Mouse (Mus musculus) neural tube, embryonic 14.5 days (tissue): ENCODE results near the gene Snd1. TPM values are rescaled to one million over a fixed set of nuclear protein-coding genes. Genes with fewer than 3 reads are reported as not detected.
A peak's percentile ranks its signal among the peaks of the same experiment; 100 is the strongest.

Experiments
- ATAC-seq: fragments of 200-750 bp; cut with Nextera tagmentation; 2 replicates; pipeline ENCODE4 v1.8.0; 2017; ENCODE audit warnings: low read depth, mild to moderate bottlenecking, moderate TSS enrichment, moderate library complexity
- H3K27ac ChIP-seq: fragments of 300-500 bp; sonication (generic); 2 replicates; pipeline ENCODE4 v1.5.1; 2014; ENCODE audit warnings: low read depth, mild to moderate bottlenecking, control low read depth, low read length, moderate library complexity, mixed read lengths
- H3K27me3 ChIP-seq: fragments of 300-500 bp; sonication (generic); 2 replicates; pipeline ENCODE4 v1.6.1; 2014; ENCODE audit warnings: low read length; ENCODE audit not compliant: control insufficient read depth, insufficient read depth
- H3K36me3 ChIP-seq: fragments of 300-500 bp; sonication (generic); 2 replicates; pipeline ENCODE4 v1.6.1; 2014; ENCODE audit warnings: low read length, mixed read lengths; ENCODE audit not compliant: control insufficient read depth, insufficient read depth
- H3K4me1 ChIP-seq: fragments of 300-500 bp; sonication (generic); 2 replicates; pipeline ENCODE4 v1.6.1; 2014; ENCODE audit warnings: low read length; ENCODE audit not compliant: control insufficient read depth, insufficient read depth
- H3K4me2 ChIP-seq: fragments of 300-500 bp; sonication (generic); 2 replicates; pipeline ENCODE4 v1.6.1; 2014; ENCODE audit warnings: mild to moderate bottlenecking, low read depth, low read length, control low read depth
- H3K4me3 ChIP-seq: fragments of 300-500 bp; sonication (generic); 2 replicates; pipeline ENCODE4 v1.5.1; 2014; ENCODE audit warnings: low read depth, low read length, control low read depth, mixed read lengths
- H3K9ac ChIP-seq: fragments of 300-500 bp; sonication (generic); replicated peaks from 2 replicates; pipeline ENCODE4 v1.6.1; 2014; ENCODE audit warnings: low read depth, mild to moderate bottlenecking, control low read depth, low read length, mixed read lengths
- H3K9me3 ChIP-seq: fragments of 300-500 bp; sonication (generic); 2 replicates; pipeline ENCODE4 v1.6.1; 2016; ENCODE audit warnings: low read length; ENCODE audit not compliant: control insufficient read depth
- WGBS: fragments of 180-500 bp; shearing (Covaris S2); extraction: QIAGEN DNeasy Blood & Tissue Kit; methylation state at CpG from one replicate; pipeline ENCODE4 v1.1.7; 2014; 5-methylcytosine and 5-hydroxymethylcytosine counted together
- polyA plus RNA-seq: library from polyadenylated mRNA; unstranded; fragments of >200 nt; fragmentation: Nextera tagmentation; extraction: Ambion mirVana; gene quantifications from 2 replicates; pipeline ENCODE4 v1.2.1, GENCODE M21; 2014

Gene Snd1
- polyA plus RNA-seq, 1 experiment from 2014 or later = 73.8 TPM

DNA sequence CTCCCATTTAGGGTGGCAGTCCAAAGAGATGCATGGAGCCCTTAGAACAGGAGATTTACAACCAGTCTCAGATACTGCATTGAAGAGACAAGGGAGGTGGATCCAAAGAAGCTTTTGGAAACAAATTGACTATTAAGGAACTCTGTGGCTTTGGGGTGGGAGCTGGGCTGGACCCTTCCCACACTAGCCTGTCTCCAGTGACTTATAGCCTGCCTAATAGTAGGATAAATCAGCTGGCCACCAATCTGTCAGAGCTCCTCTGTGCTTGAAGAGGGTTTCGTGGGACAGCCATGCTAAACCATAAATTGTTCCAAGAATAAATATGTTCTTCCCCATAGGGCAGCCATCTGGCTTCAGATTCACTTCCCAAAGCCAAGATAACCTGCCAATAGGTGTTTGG lies 400.4 kb downstream of the Snd1 start:
- Histone ChIP-seq H3K9ac (no peak overlapping the region), H3K9me3 (no peaks in the 10 kb centered on the region), H3K4me3 (no peak overlapping the region), H3K27ac (no peak overlapping the region), H3K27me3 (no peaks in the 10 kb centered on the region), H3K36me3 (no peaks in the 10 kb centered on the region), H3K4me1 (peaks cover 32% of the 10 kb centered on the region), H3K4me2 (no peak overlapping the region)
- WGBS = 20% methylated on average over 1 of the region's 1 CpGs
- peak; percentile 56; the same call in 1 of the 2 replicates for ATAC-seq

GRCm38 (mm10) chr6:28876492-28876891 lies 401.6 kb downstream of the Snd1 start:
- H3K9me3 ChIP-seq = no peaks in the 10 kb centered on the region
- 21% methylated on average over 3 of the region's 3 CpGs for WGBS
- H3K4me2 ChIP-seq = no peak overlapping the region
- H3K27ac ChIP-seq = no peak overlapping the region; the same call in 1 of the 2 replicates
- no peaks in the 10 kb centered on the region for H3K27me3 ChIP-seq
- ATAC-seq = peak; percentile 36
- no peak overlapping the region for H3K9ac ChIP-seq
- H3K36me3 ChIP-seq = no peaks in the 10 kb centered on the region
- peaks cover 32% of the 10 kb centered on the region for H3K4me1 ChIP-seq
- H3K4me3 ChIP-seq = no peak overlapping the region

DNA sequence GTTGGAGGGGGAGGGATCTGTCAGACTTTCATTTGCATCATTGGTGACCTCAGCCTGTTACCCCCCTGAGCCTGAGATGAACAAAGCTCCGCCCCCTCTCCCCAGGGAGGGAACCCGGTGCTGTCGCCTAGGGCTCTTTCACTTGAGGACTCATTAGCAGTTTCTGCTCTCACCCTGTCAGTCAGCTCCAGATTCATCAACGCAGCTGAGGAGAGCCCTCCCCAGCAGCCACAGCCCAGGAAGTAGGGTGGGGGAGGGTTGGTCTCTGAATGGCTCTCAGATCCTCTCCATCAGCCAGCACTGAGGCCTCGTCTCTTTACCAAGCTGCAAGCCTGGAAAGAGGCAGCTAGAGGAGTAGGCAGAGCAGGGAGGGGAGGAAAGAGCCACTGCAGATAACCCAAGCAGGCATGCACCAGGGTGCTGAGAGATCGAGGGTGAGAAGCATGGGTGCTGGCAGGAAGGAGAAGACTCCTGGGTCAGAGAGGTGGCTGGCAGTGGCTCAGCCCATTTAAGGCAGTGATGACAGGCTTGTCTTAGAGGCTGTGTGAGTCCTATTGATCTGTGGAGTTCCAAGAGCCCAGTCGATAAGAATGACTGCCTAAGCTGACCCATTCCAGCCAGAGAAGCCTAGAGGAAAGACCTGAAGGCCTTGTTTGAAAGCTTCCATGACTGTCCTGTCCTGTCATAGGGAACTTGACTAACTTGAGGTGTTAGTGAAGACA lies 403.2 kb downstream of the Snd1 start:
- peaks cover 32% of the 10 kb centered on the region for H3K4me1 ChIP-seq
- no peaks in the 10 kb centered on the region for H3K36me3 ChIP-seq
- no peak overlapping the region for H3K4me3 ChIP-seq
- H3K9me3 ChIP-seq = no peaks in the 10 kb centered on the region
- peak; percentile 53; the same call in 1 of the 2 replicates for ATAC-seq
- H3K9ac ChIP-seq = no peak overlapping the region
- H3K27me3 ChIP-seq = no peaks in the 10 kb centered on the region
- H3K27ac ChIP-seq = no peak overlapping the region
- WGBS = 21% methylated on average over 7 of the region's 7 CpGs
- no peak overlapping the region for H3K4me2 ChIP-seq

DNA sequence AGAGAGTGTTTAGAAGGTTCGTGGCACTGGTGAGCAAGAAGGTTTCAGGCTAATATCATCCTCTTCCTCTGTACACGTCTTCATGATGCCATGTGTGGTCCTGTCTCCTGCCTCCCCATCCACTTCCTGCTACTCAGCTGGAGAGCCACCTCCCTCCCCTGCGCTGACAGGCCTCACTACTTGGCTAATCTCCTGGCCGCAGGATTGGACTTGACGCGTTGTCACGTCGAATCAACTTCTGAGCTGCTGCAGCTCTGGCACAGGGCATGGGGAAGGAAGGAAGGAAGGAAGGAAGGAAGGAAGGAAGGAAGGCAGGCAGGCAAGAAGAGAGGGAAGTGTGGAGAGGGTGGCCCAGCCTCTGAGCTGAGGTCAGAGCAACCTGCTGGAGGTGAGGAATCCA lies 404.4 kb downstream of the Snd1 start:
- no peak overlapping the region for H3K9ac ChIP-seq
- no peak overlapping the region for H3K4me2 ChIP-seq
- 89% methylated on average over 8 of the region's 8 CpGs for WGBS
- no peak overlapping the region for H3K27ac ChIP-seq
- no peaks in the 10 kb centered on the region for H3K27me3 ChIP-seq
- H3K4me3 ChIP-seq = no peak overlapping the region
- peaks cover 32% of the 10 kb centered on the region for H3K4me1 ChIP-seq
- H3K9me3 ChIP-seq = no peaks in the 10 kb centered on the region
- ATAC-seq = no peak
- H3K36me3 ChIP-seq = no peaks in the 10 kb centered on the region

DNA sequence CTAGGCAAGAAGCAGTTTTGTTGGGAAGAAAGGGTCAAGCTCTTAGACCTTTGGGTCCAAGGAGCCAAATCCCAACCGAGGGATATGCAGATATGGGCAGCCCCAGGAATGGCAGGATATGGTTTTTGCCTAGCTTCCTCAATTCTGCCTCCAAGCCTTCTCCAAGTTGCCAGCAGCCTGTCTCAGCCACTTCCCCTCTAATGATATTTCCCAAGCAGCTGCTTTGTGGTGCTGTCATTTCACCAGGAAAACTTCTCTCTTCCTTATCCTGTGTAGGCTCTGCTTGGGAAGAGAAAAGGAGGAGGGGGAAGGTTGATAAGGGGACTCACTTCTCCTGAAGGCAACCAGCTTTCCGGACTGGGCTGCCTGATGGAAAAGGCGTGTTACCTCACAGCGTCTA lies 406.0 kb downstream of the Snd1 start:
- Histone ChIP-seq H3K27ac (no peak overlapping the region), H3K27me3 (no peaks in the 10 kb centered on the region), H3K4me3 (no peak overlapping the region), H3K4me2 (no peak overlapping the region), H3K36me3 (peaks cover 4% of the 10 kb centered on the region; the same call in 1 of the 2 replicates), H3K9ac (no peak overlapping the region), H3K4me1 (peaks cover 25% of the 10 kb centered on the region), H3K9me3 (no peaks in the 10 kb centered on the region)
- 93% methylated on average over 4 of the region's 4 CpGs for WGBS
- no peak for ATAC-seq

GRCm38 (mm10) chr6:28883518-28883917 lies 408.6 kb downstream of the Snd1 start:
- H3K4me1 ChIP-seq = peaks cover 2% of the 10 kb centered on the region; the same call in 1 of the 2 replicates
- no peaks in the 10 kb centered on the region for H3K27me3 ChIP-seq
- H3K4me2 ChIP-seq = no peak overlapping the region
- H3K9me3 ChIP-seq = no peaks in the 10 kb centered on the region
- peaks cover 4% of the 10 kb centered on the region; the same call in 1 of the 2 replicates for H3K36me3 ChIP-seq
- no peak for ATAC-seq
- no peak overlapping the region for H3K4me3 ChIP-seq
- H3K9ac ChIP-seq = no peak overlapping the region
- 74% methylated on average over 5 of the region's 5 CpGs for WGBS
- no peak overlapping the region for H3K27ac ChIP-seq

GRCm38 (mm10) chr6:28886724-28887440 lies 411.9 kb downstream of the Snd1 start:
- H3K9ac ChIP-seq = no peak overlapping the region
- peaks cover 20% of the 10 kb centered on the region for H3K4me1 ChIP-seq
- H3K27ac ChIP-seq = no peak overlapping the region
- H3K4me3 ChIP-seq = no peak overlapping the region
- 87% methylated on average over 7 of the region's 7 CpGs for WGBS
- no peak for ATAC-seq
- peaks cover 4% of the 10 kb centered on the region; the same call in 1 of the 2 replicates for H3K36me3 ChIP-seq
- no peak overlapping the region for H3K4me2 ChIP-seq
- H3K9me3 ChIP-seq = no peaks in the 10 kb centered on the region
- H3K27me3 ChIP-seq = no peaks in the 10 kb centered on the region

GRCm38 (mm10) chr6:28890426-28890825 lies 415.5 kb downstream of the Snd1 start:
- Histone ChIP-seq H3K27me3 (no peaks in the 10 kb centered on the region), H3K36me3 (peaks cover 4% of the 10 kb centered on the region; the same call in 1 of the 2 replicates), H3K4me1 (peaks cover 21% of the 10 kb centered on the region), H3K4me2 (no peak overlapping the region), H3K4me3 (no peak overlapping the region), H3K9ac (no peak overlapping the region), H3K27ac (no peak overlapping the region), H3K9me3 (no peaks in the 10 kb centered on the region)
- ATAC-seq = peak; percentile 50; the same call in 1 of the 2 replicates
- 51% methylated on average over 6 of the region's 6 CpGs for WGBS

DNA sequence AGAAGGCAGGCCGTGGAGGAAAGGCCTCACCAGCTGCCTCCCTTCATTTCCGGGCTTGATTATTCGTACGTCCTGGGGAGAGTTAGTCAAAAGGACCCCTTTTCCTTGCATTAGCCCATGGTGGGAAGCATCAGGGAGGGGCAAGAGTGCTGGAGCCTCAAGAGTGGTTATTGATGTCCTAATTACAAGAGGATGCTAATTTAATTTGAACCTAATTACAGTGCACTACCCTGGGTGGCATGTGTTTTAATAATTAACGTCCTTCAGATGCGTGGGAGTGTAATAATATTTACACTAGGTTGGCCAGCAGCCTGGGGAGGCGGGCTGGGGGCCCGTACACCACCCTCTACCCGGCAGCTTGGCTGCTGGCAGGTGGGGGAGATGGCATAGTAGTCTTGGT lies 416.5 kb downstream of the Snd1 start:
- no peaks in the 10 kb centered on the region for H3K9me3 ChIP-seq
- H3K27me3 ChIP-seq = no peaks in the 10 kb centered on the region
- no peaks in the 10 kb centered on the region for H3K36me3 ChIP-seq
- 24% methylated on average over 9 of the region's 9 CpGs for WGBS
- ATAC-seq = peak; percentile 57
- no peak overlapping the region for H3K27ac ChIP-seq
- H3K9ac ChIP-seq = no peak overlapping the region
- no peak overlapping the region for H3K4me2 ChIP-seq
- H3K4me1 ChIP-seq = peaks cover 21% of the 10 kb centered on the region
- no peak overlapping the region for H3K4me3 ChIP-seq
